Mouse (Mus musculus): ENCODE measurements at regions not wholly inside any gene's neighbourhood (a gene's known extent, or its start where the extent isn't known, plus 50 kb on each side); places are given as distances from the start of the nearest gene placed in this dataset.
A peak's percentile ranks its signal among the peaks of the same experiment; 100 is the strongest.

DNA sequence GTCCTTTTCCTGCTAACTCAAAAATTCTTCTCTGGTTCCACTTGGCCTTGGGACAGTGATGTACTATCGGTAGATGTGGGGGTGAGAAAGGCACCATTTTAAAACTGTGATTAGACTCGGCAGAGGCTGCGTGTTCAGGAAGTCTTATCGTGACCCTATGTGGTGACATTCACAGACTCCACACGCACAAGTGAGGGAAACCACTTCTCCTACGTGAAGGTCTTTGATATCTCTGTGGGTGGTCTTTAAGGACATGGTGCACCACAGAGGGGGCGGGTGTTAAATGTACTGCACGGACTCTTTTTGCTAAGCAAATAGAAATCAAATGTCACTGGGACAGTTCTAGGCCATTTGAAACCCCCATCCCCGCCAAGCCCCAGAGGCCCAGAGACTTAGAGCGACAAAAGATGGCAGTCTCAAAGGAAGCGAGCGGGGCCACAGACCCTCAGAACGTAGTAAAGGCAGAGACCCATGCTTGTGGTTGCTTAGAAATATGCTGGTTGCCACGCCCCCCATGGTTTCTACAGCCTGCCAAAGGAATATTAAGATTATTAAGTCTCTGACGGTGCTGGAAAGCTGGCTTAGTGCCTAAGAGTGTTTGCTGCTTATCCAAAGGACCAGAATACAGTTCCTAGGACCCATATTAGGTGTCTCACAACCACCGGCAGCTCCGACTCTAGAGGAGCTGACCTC is 73.6 kb upstream of the Slc45a1 start:
- WGBS = 26% methylated on average over 17 of the region's 17 CpGs
- ATAC-seq (ENCODE audit: insufficient read depth) = peak; percentile 35
- H3K4me3 ChIP-seq (ENCODE audit: low read depth, low read length) = no peak overlapping the region
- no peak for TF ChIP-seq CTCF (IDR thresholded peaks at IDR 0.05; ENCODE audit: low read depth)
- H3K27ac ChIP-seq (ENCODE audit: low read depth) = peak overlapping the region; percentile 92
- no peaks in the 10 kb centered on the region for H3K9me3 ChIP-seq (ENCODE audit: low read depth, low read length)
- peaks cover 18% of the 10 kb centered on the region for H3K4me1 ChIP-seq (ENCODE audit: insufficient read depth)
- H3K9ac ChIP-seq = peak overlapping the region; percentile 22; the same call in 1 of the 2 replicates
- no peaks in the 10 kb centered on the region for H3K27me3 ChIP-seq (ENCODE audit: insufficient read depth, low read length)
- peak; percentile 75 for DNase-seq
- peak overlapping the region; percentile 29 for H3K4me2 ChIP-seq
- H3K36me3 ChIP-seq (ENCODE audit: insufficient read depth) = no peaks in the 10 kb centered on the region

GRCm38 (mm10) chr4:150724823-150725222 is 72.8 kb upstream of the Slc45a1 start:
- DNase-seq (peak; percentile 92), ATAC-seq (ENCODE audit: insufficient read depth) (peak; percentile 59)
- Histone ChIP-seq H3K27me3 (ENCODE audit: insufficient read depth, low read length) (no peaks in the 10 kb centered on the region), H3K9ac (no peak overlapping the region), H3K4me1 (ENCODE audit: insufficient read depth) (peaks cover 15% of the 10 kb centered on the region), H3K4me3 (ENCODE audit: low read depth, low read length) (no peak overlapping the region), H3K9me3 (ENCODE audit: low read depth, low read length) (no peaks in the 10 kb centered on the region), H3K27ac (ENCODE audit: low read depth) (peak overlapping the region; percentile 92), H3K36me3 (ENCODE audit: insufficient read depth) (no peaks in the 10 kb centered on the region), H3K4me2 (peak overlapping the region; percentile 29)
- 30% methylated on average over 11 of the region's 11 CpGs for WGBS
- TF ChIP-seq CTCF (IDR thresholded peaks at IDR 0.05; ENCODE audit: low read depth) = peak; percentile 2; the same call in 1 of the 2 replicates

- H3K9ac ChIP-seq = no peak overlapping the region
- no peaks in the 10 kb centered on the region for H3K27me3 ChIP-seq (ENCODE audit: insufficient read depth, low read length)
- no peak overlapping the region for H3K27ac ChIP-seq (ENCODE audit: low read depth)
- no peak for TF ChIP-seq CTCF (IDR thresholded peaks at IDR 0.05; ENCODE audit: low read depth)
- DNase-seq (no peak), ATAC-seq (ENCODE audit: insufficient read depth) (no peak)
- peaks cover 15% of the 10 kb centered on the region for H3K4me1 ChIP-seq (ENCODE audit: insufficient read depth)
- no peaks in the 10 kb centered on the region for H3K36me3 ChIP-seq (ENCODE audit: insufficient read depth)
- no peak overlapping the region for H3K4me3 ChIP-seq (ENCODE audit: low read depth, low read length)
- 45% methylated on average over 12 of the region's 12 CpGs for WGBS
- H3K9me3 ChIP-seq (ENCODE audit: low read depth, low read length) = no peaks in the 10 kb centered on the region
- no peak overlapping the region for H3K4me2 ChIP-seq
Observed at GRCm38 (mm10) chr4:150721619-150722283, 69.8 kb upstream of the Slc45a1 start.

DNA sequence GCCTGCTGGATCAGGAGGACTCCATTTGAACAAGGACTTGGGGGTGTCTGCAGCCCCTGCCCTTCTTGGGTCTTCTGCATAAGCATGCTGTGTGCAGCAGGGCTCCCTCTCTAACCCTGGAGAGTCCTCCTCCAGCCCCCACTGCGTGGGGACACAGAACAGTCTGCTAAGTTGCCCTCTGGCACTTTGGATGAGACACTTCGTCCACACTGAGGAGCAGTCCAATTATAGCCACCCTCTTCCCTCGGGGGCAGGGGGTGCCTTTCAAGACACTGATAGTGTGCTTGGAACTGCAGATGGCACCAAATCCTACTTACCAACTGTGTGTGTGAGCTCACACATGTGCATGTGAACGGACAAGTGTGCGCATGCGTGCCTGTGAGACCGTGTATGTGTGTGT is 65.9 kb upstream of the Slc45a1 start:
- no peak for DNase-seq
- TF ChIP-seq CTCF (IDR thresholded peaks at IDR 0.05; ENCODE audit: low read depth) = no peak
- no peaks in the 10 kb centered on the region for H3K36me3 ChIP-seq (ENCODE audit: insufficient read depth)
- no peak overlapping the region for H3K4me3 ChIP-seq (ENCODE audit: low read depth, low read length)
- 77% methylated on average over 7 of the region's 7 CpGs for WGBS
- H3K4me1 ChIP-seq (ENCODE audit: insufficient read depth) = 0 out of 2 replicates have a peak, but pooled peaks cover 6% of the 10 kb centered on the region
- H3K9ac ChIP-seq = no peak overlapping the region
- no peak overlapping the region for H3K27ac ChIP-seq (ENCODE audit: low read depth)
- no peaks in the 10 kb centered on the region for H3K27me3 ChIP-seq (ENCODE audit: insufficient read depth, low read length)
- no peak overlapping the region for H3K4me2 ChIP-seq
- ATAC-seq (ENCODE audit: insufficient read depth) = no peak
- no peaks in the 10 kb centered on the region for H3K9me3 ChIP-seq (ENCODE audit: low read depth, low read length)

DNA sequence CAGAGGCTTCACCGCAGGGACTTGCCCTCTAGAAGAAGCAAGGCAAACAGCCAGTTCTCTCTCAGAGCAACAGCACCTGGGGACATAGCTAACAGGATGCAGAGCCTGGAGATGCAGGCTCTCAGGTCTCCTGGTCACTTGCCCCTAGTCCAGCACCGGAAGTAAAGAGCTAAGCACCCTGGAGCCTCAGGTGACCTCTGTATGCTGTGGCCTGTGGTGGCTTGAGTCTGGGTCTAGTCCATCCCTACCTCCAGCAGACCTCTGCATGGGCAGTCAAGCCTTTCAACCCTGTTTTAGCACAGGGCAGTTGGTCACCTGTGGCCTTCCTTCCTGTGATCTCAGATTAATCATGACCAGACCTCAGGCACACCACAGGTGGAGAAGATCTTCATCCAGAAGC is 63.1 kb upstream of the Slc45a1 start:
- H3K4me2 ChIP-seq = no peak overlapping the region
- no peak overlapping the region for H3K4me3 ChIP-seq (ENCODE audit: low read depth, low read length)
- H3K4me1 ChIP-seq (ENCODE audit: insufficient read depth) = 0 out of 2 replicates have a peak, but pooled peaks cover 6% of the 10 kb centered on the region
- H3K27me3 ChIP-seq (ENCODE audit: insufficient read depth, low read length) = no peaks in the 10 kb centered on the region
- H3K36me3 ChIP-seq (ENCODE audit: insufficient read depth) = no peaks in the 10 kb centered on the region
- 71% methylated on average over 2 of the region's 2 CpGs for WGBS
- TF ChIP-seq CTCF (IDR thresholded peaks at IDR 0.05; ENCODE audit: low read depth) = no peak
- DNase-seq (no peak), ATAC-seq (ENCODE audit: insufficient read depth) (no peak)
- H3K9ac ChIP-seq = no peak overlapping the region
- H3K27ac ChIP-seq (ENCODE audit: low read depth) = no peak overlapping the region
- H3K9me3 ChIP-seq (ENCODE audit: low read depth, low read length) = no peaks in the 10 kb centered on the region

GRCm38 (mm10) chr4:150713291-150713690 is 61.3 kb upstream of the Slc45a1 start:
- DNase-seq (no peak), ATAC-seq (ENCODE audit: insufficient read depth) (no peak)
- Histone ChIP-seq H3K27me3 (ENCODE audit: insufficient read depth, low read length) (no peaks in the 10 kb centered on the region), H3K36me3 (ENCODE audit: insufficient read depth) (no peaks in the 10 kb centered on the region), H3K4me2 (no peak overlapping the region), H3K4me3 (ENCODE audit: low read depth, low read length) (no peak overlapping the region), H3K9me3 (ENCODE audit: low read depth, low read length) (no peaks in the 10 kb centered on the region), H3K4me1 (ENCODE audit: insufficient read depth) (peaks cover 17% of the 10 kb centered on the region), H3K27ac (ENCODE audit: low read depth) (peak overlapping the region; percentile 75), H3K9ac (no peak overlapping the region)
- 22% methylated on average over 5 of the region's 5 CpGs for WGBS
- TF ChIP-seq CTCF (IDR thresholded peaks at IDR 0.05; ENCODE audit: low read depth) = no peak

DNA sequence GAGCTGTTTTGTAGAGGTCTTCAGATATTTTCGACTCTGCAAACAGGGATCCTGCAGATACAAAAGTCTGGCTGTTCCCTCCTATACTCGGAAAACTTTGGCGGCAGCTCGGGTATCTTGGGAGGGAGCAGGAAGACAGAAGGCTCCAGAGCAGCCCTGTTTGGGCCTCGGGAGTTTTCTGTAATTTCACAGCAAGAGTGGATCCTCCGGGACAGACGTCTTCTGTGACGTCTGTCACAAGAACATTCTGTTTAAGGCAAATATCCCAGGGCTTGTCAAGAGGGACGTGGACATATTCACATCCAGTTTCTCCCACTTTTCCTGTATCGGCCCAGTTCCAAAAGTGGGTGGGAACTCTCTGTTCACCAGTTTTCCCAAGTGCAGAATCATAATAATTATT is 60.9 kb upstream of the Slc45a1 start:
- no peak for TF ChIP-seq CTCF (IDR thresholded peaks at IDR 0.05; ENCODE audit: low read depth)
- DNase-seq (no peak), ATAC-seq (ENCODE audit: insufficient read depth) (no peak)
- Histone ChIP-seq H3K9me3 (ENCODE audit: low read depth, low read length) (no peaks in the 10 kb centered on the region), H3K4me3 (ENCODE audit: low read depth, low read length) (no peak overlapping the region), H3K4me1 (ENCODE audit: insufficient read depth) (peaks cover 18% of the 10 kb centered on the region), H3K4me2 (no peak overlapping the region), H3K9ac (no peak overlapping the region), H3K27me3 (ENCODE audit: insufficient read depth, low read length) (no peaks in the 10 kb centered on the region), H3K36me3 (ENCODE audit: insufficient read depth) (no peaks in the 10 kb centered on the region), H3K27ac (ENCODE audit: low read depth) (peak overlapping the region; percentile 75; the same call in 1 of the 2 replicates)
- 34% methylated on average over 10 of the region's 10 CpGs for WGBS

All from lung, embryonic 14.5 days (tissue).